Mouse (Mus musculus): ENCODE measurements around the gene Ugt1a5.
"Not testable (repeated sequence)": the region's sequence is repeated elsewhere in the genome, so short reads cannot be mapped to it uniquely, and the experiment has no call there.

The Ugt1a5 gene

GRCm38 (mm10) chr1:88199996-88200395 lies 34.2 kb downstream of the Ugt1a5 start:
- no peak for DNase-seq

- DNase-seq, result no peak
Observed at GRCm38 (mm10) chr1:88200456-88200855, 34.6 kb downstream of the Ugt1a5 start, which contains the start of gene Ugt1a2. TSS of gene Ugt1a2 (plus strand) at chr1:88200601.

GRCm38 (mm10) chr1:88205294-88205922 lies 39.6 kb downstream of the Ugt1a5 start, which contains the start of gene Dnajb3:
TSS of gene Dnajb3 (minus strand) at chr1:88205782.
- DNase-seq, result peak; percentile 80

GRCm38 (mm10) chr1:88206843-88207479 lies 41.1 kb downstream of the Ugt1a5 start:
- DNase-seq, result no peak

GRCm38 (mm10) chr1:88211812-88212211 lies 46.0 kb downstream of the Ugt1a5 start, which contains the start of gene Ugt1a1:
TSS of gene Ugt1a1 (plus strand) at chr1:88211959.
- DNase-seq, result no peak

- no peak for DNase-seq
Observed at GRCm38 (mm10) chr1:88212341-88213045, 46.7 kb downstream of the Ugt1a5 start.

- DNase-seq, result no peak
Observed at GRCm38 (mm10) chr1:88213061-88213460, 47.2 kb downstream of the Ugt1a5 start.

GRCm38 (mm10) chr1:88213766-88214461 lies 48.1 kb downstream of the Ugt1a5 start:
- no peak for DNase-seq

GRCm38 (mm10) chr1:88214462-88214952 lies 48.7 kb downstream of the Ugt1a5 start:
- DNase-seq, result no peak

- DNase-seq, result no peak
Observed at GRCm38 (mm10) chr1:88215466-88216380, 49.9 kb downstream of the Ugt1a5 start.

- DNase-seq, result no peak
Observed at GRCm38 (mm10) chr1:88216551-88216950, 50.7 kb downstream of the Ugt1a5 start.

- no peak for DNase-seq
Observed at GRCm38 (mm10) chr1:88217144-88217543, 51.3 kb downstream of the Ugt1a5 start.

- DNase-seq, result no peak
Observed at GRCm38 (mm10) chr1:88217576-88217975, 51.8 kb downstream of the Ugt1a5 start.

- no peak for DNase-seq
Observed at GRCm38 (mm10) chr1:88218051-88218450, 52.2 kb downstream of the Ugt1a5 start.

GRCm38 (mm10) chr1:88218591-88218990 lies 52.8 kb downstream of the Ugt1a5 start:
- no peak for DNase-seq

GRCm38 (mm10) chr1:88219054-88219453 lies 53.2 kb downstream of the Ugt1a5 start:
- no peak for DNase-seq

GRCm38 (mm10) chr1:88220336-88220735 lies 54.5 kb downstream of the Ugt1a5 start:
- no peak for DNase-seq

- DNase-seq, result no peak
Observed at GRCm38 (mm10) chr1:88222216-88222615, 56.4 kb downstream of the Ugt1a5 start.

- not testable (repeated sequence) for DNase-seq
Observed at GRCm38 (mm10) chr1:88223011-88223515, 57.3 kb downstream of the Ugt1a5 start.

- no peak for DNase-seq
Observed at GRCm38 (mm10) chr1:88223591-88223990, 57.8 kb downstream of the Ugt1a5 start.

GRCm38 (mm10) chr1:88224029-88224776 lies 58.4 kb downstream of the Ugt1a5 start:
- no peak for DNase-seq

Data from right cerebral cortex, postnatal 14 days (tissue).